Mouse (Mus musculus): ENCODE measurements around the gene Smim17. TPM values are rescaled to one million over a fixed set of nuclear protein-coding genes. Genes with fewer than 3 reads are reported as not detected.
A peak's percentile ranks its signal among the peaks of the same experiment; 100 is the strongest.

The Smim17 gene
- polyA plus RNA-seq, 1 experiment from 2014 or later: 0.27 TPM

DNA sequence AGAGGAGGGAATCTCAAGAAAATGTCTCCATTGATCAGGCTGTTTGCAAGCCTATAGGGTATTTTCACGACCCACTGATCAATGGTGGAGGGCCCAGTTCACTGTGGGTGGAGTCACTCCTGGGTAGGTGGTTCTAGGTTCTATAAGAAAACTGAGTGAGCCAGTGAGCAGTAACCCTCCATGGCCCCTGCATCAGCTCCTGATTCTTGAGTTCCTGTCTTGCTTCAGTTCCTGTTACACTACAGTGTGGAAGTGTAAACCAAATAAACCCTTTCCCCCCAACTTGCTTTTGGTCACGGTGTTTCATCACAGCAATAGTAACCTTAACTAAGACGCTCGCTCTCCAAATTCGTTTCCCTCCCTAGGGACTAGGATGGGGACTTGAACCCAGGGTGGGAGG, 9.5 kb upstream of the Smim17 start:
- WGBS: 79% methylated on average over 5 of the region's 5 CpGs
- DNase-seq (ENCODE audit: low spot score) (no peak), ATAC-seq (replicated peaks; ENCODE audit: low FRiP score) (no peak)
- H3K27ac ChIP-seq (ENCODE audit: low read depth, low read length): no peak overlapping the region
- 0 out of 2 replicates have a peak, but pooled peaks cover under 1% of the 10 kb centered on the region for H3K4me1 ChIP-seq (replicated peaks; ENCODE audit: control insufficient read depth, insufficient read depth, low read length)
- H3K36me3 ChIP-seq (ENCODE audit: control insufficient read depth, insufficient read depth, low read length): no peaks in the 10 kb centered on the region
- H3K9me3 ChIP-seq (ENCODE audit: control insufficient read depth, low read length): no peaks in the 10 kb centered on the region
- H3K9ac ChIP-seq (ENCODE audit: low read depth, low read length): no peak overlapping the region
- H3K4me2 ChIP-seq: no peak overlapping the region
- H3K27me3 ChIP-seq (replicated peaks; ENCODE audit: control insufficient read depth, insufficient read depth, low read length): no peaks in the 10 kb centered on the region
- H3K4me3 ChIP-seq (ENCODE audit: low read depth, low read length): no peak overlapping the region

DNA sequence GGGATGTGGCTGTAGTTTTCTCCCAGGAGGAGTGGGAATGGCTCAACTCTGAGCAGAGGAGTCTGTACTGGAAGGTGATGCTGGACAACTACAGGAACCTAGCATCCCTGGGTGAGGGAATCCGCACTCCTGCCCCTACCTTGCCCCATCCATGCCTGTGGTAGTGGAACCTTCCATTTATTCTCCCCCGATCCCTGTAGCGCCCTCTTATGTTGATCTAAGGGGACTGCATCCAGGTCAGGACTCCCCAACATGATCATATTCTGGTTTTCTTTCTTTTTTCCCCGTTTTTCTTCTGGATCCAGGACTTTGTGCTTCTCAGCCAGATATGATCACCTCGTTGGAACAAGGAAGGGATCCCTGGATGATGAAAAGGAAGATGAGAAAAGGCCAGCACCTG, 9.1 kb upstream of the Smim17 start:
- H3K36me3 ChIP-seq (ENCODE audit: control insufficient read depth, insufficient read depth, low read length): no peaks in the 10 kb centered on the region
- WGBS: 59% methylated on average over 5 of the region's 5 CpGs
- H3K4me3 ChIP-seq (ENCODE audit: low read depth, low read length): no peak overlapping the region
- DNase-seq (ENCODE audit: low spot score) (no peak), ATAC-seq (replicated peaks; ENCODE audit: low FRiP score) (no peak)
- no peak overlapping the region for H3K27ac ChIP-seq (ENCODE audit: low read depth, low read length)
- H3K27me3 ChIP-seq (replicated peaks; ENCODE audit: control insufficient read depth, insufficient read depth, low read length): no peaks in the 10 kb centered on the region
- H3K4me2 ChIP-seq: no peak overlapping the region
- H3K4me1 ChIP-seq (replicated peaks; ENCODE audit: control insufficient read depth, insufficient read depth, low read length): no peaks in the 10 kb centered on the region
- H3K9me3 ChIP-seq (ENCODE audit: control insufficient read depth, low read length): no peaks in the 10 kb centered on the region
- no peak overlapping the region for H3K9ac ChIP-seq (ENCODE audit: low read depth, low read length)

DNA sequence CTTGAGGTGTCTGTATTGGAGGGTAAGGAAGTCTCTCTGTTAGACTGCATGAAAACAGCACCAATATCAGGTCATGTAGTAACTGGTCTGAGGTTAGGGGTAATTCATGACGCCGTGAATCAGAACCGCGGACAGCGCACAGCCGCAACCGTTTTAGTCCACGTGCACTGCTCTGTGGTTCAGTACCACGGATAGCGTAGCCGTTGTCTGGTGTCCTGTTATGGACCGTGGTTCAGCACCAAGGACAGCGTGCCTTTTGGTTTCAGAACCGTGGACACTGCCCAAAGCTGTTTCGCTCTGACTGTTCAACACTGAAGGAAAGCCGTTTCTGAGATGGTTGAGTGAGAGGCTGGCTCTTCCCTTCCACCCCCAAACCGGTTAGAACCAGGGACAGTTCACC, 11.5 kb downstream of the Smim17 start, which contains the start of gene Gm20715:
TSS of gene Gm20715 (plus strand) at position 235 of the 400 bp plus-strand sequence.
- Histone ChIP-seq H3K4me2 (no peak within 1 kb of the TSS), H3K36me3 (ENCODE audit: control insufficient read depth, insufficient read depth, low read length) (no peaks in the 10 kb centered on the region), H3K4me3 (ENCODE audit: low read depth, low read length) (no peak within 1 kb of the TSS), H3K27ac (ENCODE audit: low read depth, low read length) (no peak within 1 kb of the TSS), H3K4me1 (replicated peaks; ENCODE audit: control insufficient read depth, insufficient read depth, low read length) (no peaks in the 10 kb centered on the region), H3K9ac (ENCODE audit: low read depth, low read length) (no peak within 1 kb of the TSS), H3K9me3 (ENCODE audit: control insufficient read depth, low read length) (no peaks in the 10 kb centered on the region), H3K27me3 (replicated peaks; ENCODE audit: control insufficient read depth, insufficient read depth, low read length) (no peaks in the 10 kb centered on the region)
- peak; percentile 82 for DNase-seq (ENCODE audit: low spot score)
- ATAC-seq (replicated peaks; ENCODE audit: low FRiP score): peak; percentile 88
- 2% methylated on average over 17 of the region's 17 CpGs for WGBS

GRCm38 (mm10) chr7:6414626-6415441, 16.3 kb downstream of the Smim17 start:
- H3K9ac ChIP-seq (ENCODE audit: low read depth, low read length): no peak overlapping the region
- no peaks in the 10 kb centered on the region for H3K4me1 ChIP-seq (replicated peaks; ENCODE audit: control insufficient read depth, insufficient read depth, low read length)
- no peak overlapping the region for H3K4me3 ChIP-seq (ENCODE audit: low read depth, low read length)
- no peak overlapping the region for H3K4me2 ChIP-seq
- WGBS: 9% methylated on average over 20 of the region's 22 CpGs
- H3K27me3 ChIP-seq (replicated peaks; ENCODE audit: control insufficient read depth, insufficient read depth, low read length): no peaks in the 10 kb centered on the region
- no peaks in the 10 kb centered on the region for H3K36me3 ChIP-seq (ENCODE audit: control insufficient read depth, insufficient read depth, low read length)
- no peak for DNase-seq (ENCODE audit: low spot score)
- no peak overlapping the region for H3K27ac ChIP-seq (ENCODE audit: low read depth, low read length)
- H3K9me3 ChIP-seq (ENCODE audit: control insufficient read depth, low read length): no peaks in the 10 kb centered on the region
- ATAC-seq (replicated peaks; ENCODE audit: low FRiP score): no peak

DNA sequence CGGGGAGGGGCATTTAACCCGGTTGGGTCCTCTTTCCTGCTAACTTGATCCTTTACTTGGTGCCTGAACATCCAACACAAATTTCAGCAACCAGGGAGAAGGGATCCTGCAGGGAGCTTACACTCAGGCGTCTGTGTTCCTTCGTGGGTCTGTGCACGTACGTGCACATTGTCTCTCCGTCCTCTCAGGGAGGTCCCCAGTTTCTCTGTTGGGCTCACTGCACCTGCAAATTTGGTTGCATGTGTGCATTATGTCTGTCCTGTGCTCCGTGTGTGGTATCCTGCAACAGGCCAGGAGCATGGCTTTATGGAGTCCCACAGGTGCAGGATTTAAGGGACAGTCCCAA, 16.9 kb downstream of the Smim17 start:
- no peak overlapping the region for H3K9ac ChIP-seq (ENCODE audit: low read depth, low read length)
- H3K9me3 ChIP-seq (ENCODE audit: control insufficient read depth, low read length): no peaks in the 10 kb centered on the region
- no peak overlapping the region for H3K4me2 ChIP-seq
- H3K27ac ChIP-seq (ENCODE audit: low read depth, low read length): no peak overlapping the region
- H3K27me3 ChIP-seq (replicated peaks; ENCODE audit: control insufficient read depth, insufficient read depth, low read length): no peaks in the 10 kb centered on the region
- DNase-seq (ENCODE audit: low spot score) (no peak), ATAC-seq (replicated peaks; ENCODE audit: low FRiP score) (no peak)
- no peak overlapping the region for H3K4me3 ChIP-seq (ENCODE audit: low read depth, low read length)
- H3K4me1 ChIP-seq (replicated peaks; ENCODE audit: control insufficient read depth, insufficient read depth, low read length): no peaks in the 10 kb centered on the region
- no peaks in the 10 kb centered on the region for H3K36me3 ChIP-seq (ENCODE audit: control insufficient read depth, insufficient read depth, low read length)
- 17% methylated on average over 8 of the region's 8 CpGs for WGBS

DNA sequence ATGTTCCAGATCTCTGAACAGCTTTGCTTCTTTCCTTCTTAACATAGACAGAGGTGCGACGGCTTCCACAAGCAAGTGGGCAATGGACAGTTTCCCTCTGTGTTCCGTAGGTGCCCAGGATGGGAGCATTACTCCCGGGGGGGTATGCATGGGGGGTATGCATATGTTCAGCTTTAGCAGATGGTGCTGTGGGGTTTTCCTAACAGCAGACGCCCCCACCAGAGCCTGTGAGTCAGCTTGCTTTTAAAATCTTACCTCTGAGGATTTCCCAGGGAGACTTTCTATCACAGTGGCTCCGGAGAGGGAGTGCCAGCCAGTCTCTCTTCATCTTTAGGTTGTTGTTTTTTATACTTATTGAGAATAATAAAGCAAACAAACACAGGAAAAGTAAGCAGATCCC, 21.4 kb downstream of the Smim17 start:
- H3K27ac ChIP-seq (ENCODE audit: low read depth, low read length): no peak overlapping the region
- no peak overlapping the region for H3K9ac ChIP-seq (ENCODE audit: low read depth, low read length)
- no peak for ATAC-seq (replicated peaks; ENCODE audit: low FRiP score)
- H3K27me3 ChIP-seq (replicated peaks; ENCODE audit: control insufficient read depth, insufficient read depth, low read length): no peaks in the 10 kb centered on the region
- H3K4me1 ChIP-seq (replicated peaks; ENCODE audit: control insufficient read depth, insufficient read depth, low read length): no peaks in the 10 kb centered on the region
- no peak for DNase-seq (ENCODE audit: low spot score)
- 71% methylated on average over 6 of the region's 6 CpGs for WGBS
- no peaks in the 10 kb centered on the region for H3K36me3 ChIP-seq (ENCODE audit: control insufficient read depth, insufficient read depth, low read length)
- H3K9me3 ChIP-seq (ENCODE audit: control insufficient read depth, low read length): no peaks in the 10 kb centered on the region
- H3K4me2 ChIP-seq: no peak overlapping the region
- H3K4me3 ChIP-seq (ENCODE audit: low read depth, low read length): no peak overlapping the region

- WGBS: 86% methylated on average over 3 of the region's 3 CpGs
- no peak overlapping the region for H3K9ac ChIP-seq (ENCODE audit: low read depth, low read length)
- ATAC-seq (replicated peaks; ENCODE audit: low FRiP score): no peak
- no peak overlapping the region for H3K27ac ChIP-seq (ENCODE audit: low read depth, low read length)
- H3K36me3 ChIP-seq (ENCODE audit: control insufficient read depth, insufficient read depth, low read length): no peaks in the 10 kb centered on the region
- no peaks in the 10 kb centered on the region for H3K27me3 ChIP-seq (replicated peaks; ENCODE audit: control insufficient read depth, insufficient read depth, low read length)
- no peak overlapping the region for H3K4me3 ChIP-seq (ENCODE audit: low read depth, low read length)
- no peak for DNase-seq (ENCODE audit: low spot score)
- H3K4me1 ChIP-seq (replicated peaks; ENCODE audit: control insufficient read depth, insufficient read depth, low read length): no peaks in the 10 kb centered on the region
- no peak overlapping the region for H3K4me2 ChIP-seq
- H3K9me3 ChIP-seq (ENCODE audit: control insufficient read depth, low read length): peaks cover 5% of the 10 kb centered on the region; the same call in 1 of the 2 replicates
Measured at GRCm38 (mm10) chr7:6429381-6429780, 30.9 kb downstream of the Smim17 start.

DNA sequence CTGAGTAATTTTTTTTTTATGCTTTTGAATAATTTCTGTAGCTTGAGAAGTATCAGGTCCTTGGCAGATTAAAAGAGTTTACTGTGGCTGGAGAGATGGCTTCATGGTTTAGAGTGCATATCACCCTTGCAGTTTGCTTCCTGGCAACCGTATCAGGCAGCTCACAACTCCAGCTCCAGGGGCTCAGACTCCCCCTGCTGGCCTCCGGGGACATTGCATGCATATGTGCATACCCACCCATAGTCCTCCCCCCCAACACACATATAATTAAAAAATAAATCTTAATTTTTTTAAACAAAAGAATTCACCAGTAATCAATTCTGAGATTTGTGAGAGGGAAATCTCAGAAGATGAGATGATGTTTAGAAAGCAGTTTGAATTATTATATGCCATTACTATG, 31.8 kb downstream of the Smim17 start:
- H3K9ac ChIP-seq (ENCODE audit: low read depth, low read length): no peak overlapping the region
- H3K9me3 ChIP-seq (ENCODE audit: control insufficient read depth, low read length): peaks cover 5% of the 10 kb centered on the region; the same call in 1 of the 2 replicates
- no peaks in the 10 kb centered on the region for H3K27me3 ChIP-seq (replicated peaks; ENCODE audit: control insufficient read depth, insufficient read depth, low read length)
- H3K4me2 ChIP-seq: no peak overlapping the region
- DNase-seq (ENCODE audit: low spot score) (no peak), ATAC-seq (replicated peaks; ENCODE audit: low FRiP score) (no peak)
- 27% methylated on average over 2 of the region's 2 CpGs for WGBS
- no peak overlapping the region for H3K27ac ChIP-seq (ENCODE audit: low read depth, low read length)
- no peaks in the 10 kb centered on the region for H3K36me3 ChIP-seq (ENCODE audit: control insufficient read depth, insufficient read depth, low read length)
- H3K4me3 ChIP-seq (ENCODE audit: low read depth, low read length): no peak overlapping the region
- no peaks in the 10 kb centered on the region for H3K4me1 ChIP-seq (replicated peaks; ENCODE audit: control insufficient read depth, insufficient read depth, low read length)

- Histone ChIP-seq H3K4me3 (ENCODE audit: low read depth, low read length) (no peak within 1 kb of the TSS), H3K4me2 (no peak within 1 kb of the TSS), H3K36me3 (ENCODE audit: control insufficient read depth, insufficient read depth, low read length) (no peaks in the 10 kb centered on the region), H3K27ac (ENCODE audit: low read depth, low read length) (no peak within 1 kb of the TSS), H3K4me1 (replicated peaks; ENCODE audit: control insufficient read depth, insufficient read depth, low read length) (no peaks in the 10 kb centered on the region), H3K9me3 (ENCODE audit: control insufficient read depth, low read length) (no peaks in the 10 kb centered on the region), H3K9ac (ENCODE audit: low read depth, low read length) (no peak within 1 kb of the TSS), H3K27me3 (replicated peaks; ENCODE audit: control insufficient read depth, insufficient read depth, low read length) (no peaks in the 10 kb centered on the region)
- 69% methylated on average over 3 of the region's 3 CpGs for WGBS
- DNase-seq (ENCODE audit: low spot score) (no peak), ATAC-seq (replicated peaks; ENCODE audit: low FRiP score) (no peak)
Measured at GRCm38 (mm10) chr7:6438388-6438787, 39.9 kb downstream of the Smim17 start, which contains the start of gene Olfr1344. Gene Olfr1344 (plus strand): TSS chr7:6438688.

Measured in liver, embryonic 11.5 days (tissue).